Mouse (Mus musculus) A20 (cell line): ENCODE data around the gene Tdp1.
A peak's percentile ranks its signal among the peaks of the same experiment; 100 is the strongest.

Experiments used
- DNase-seq: peaks from one replicate; pipeline ENCODE4 v3.0.0-alpha.2; 2011; ENCODE audit warnings: low read depth, low spot score

Gene Tdp1

DNA sequence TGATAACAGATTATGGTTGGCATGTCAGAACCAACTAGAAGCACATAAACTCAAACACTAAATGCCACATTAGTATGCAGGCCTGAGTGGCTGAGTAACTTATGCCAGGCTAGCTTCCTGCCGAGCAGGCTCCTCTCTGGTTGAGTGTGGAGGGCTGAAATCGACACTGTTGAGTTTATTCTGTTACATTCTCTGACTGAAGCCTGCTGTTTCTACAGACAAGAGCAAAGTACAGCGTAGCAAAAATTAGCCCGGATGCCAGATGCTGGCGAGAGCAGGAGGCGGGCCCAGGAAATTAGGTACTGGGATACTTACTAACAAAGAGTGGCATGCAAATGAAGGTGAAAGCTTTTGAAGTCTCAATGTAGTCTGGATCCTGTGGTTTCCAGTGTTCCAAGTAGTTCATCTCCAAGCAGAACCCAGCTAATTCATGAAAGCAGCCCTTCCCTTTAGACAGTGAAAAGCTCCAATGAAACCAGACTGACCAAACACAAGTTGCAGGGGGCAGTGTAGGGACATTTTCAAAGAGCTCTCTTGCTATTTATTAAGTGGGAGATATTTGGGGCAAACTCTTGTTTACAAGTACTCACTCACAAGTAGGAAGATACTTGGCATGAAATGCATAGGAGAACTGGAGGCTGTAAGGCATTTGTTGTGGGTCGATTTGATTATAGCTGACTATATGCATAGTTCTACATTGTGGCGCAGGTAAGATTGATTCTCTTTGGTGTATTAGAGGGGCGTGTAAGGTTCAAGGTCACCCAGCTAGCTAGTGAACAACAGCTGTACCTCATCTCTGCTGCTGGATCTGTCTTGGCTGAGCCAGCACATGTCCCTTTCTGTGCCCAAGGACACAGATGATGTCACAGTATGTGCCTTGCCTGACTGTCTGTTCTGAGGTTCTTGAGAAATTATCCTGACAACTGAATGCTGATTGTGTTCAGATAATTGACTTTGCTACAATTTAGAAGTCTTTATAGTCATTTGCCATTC lies 74.0 kb downstream of the Tdp1 start:
- DNase-seq: no peak

- no peak for DNase-seq
Observed at GRCm38 (mm10) chr12:99959291-99959690, 75.0 kb downstream of the Tdp1 start.

DNA sequence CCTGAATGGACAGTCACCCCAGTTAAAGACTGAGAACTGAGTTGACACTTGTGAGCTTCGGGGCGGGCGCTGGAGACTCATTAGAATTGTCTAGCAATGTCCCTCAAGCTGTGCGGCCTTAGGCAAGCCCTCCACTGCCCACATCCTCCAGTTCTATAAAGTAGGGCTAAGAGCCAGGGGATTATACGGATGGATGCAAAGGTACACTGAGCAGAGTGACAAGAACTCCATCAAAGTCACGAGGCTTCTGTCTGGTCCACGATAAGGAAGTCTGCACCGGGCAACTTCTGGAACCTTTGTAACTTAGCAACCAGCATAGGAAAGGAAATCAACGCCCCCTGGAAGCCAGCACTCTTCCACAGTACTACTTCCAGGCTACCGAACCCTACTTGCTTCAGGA lies 75.6 kb downstream of the Tdp1 start:
- no peak for DNase-seq

GRCm38 (mm10) chr12:99960675-99961074 lies 76.4 kb downstream of the Tdp1 start:
- no peak for DNase-seq

DNA sequence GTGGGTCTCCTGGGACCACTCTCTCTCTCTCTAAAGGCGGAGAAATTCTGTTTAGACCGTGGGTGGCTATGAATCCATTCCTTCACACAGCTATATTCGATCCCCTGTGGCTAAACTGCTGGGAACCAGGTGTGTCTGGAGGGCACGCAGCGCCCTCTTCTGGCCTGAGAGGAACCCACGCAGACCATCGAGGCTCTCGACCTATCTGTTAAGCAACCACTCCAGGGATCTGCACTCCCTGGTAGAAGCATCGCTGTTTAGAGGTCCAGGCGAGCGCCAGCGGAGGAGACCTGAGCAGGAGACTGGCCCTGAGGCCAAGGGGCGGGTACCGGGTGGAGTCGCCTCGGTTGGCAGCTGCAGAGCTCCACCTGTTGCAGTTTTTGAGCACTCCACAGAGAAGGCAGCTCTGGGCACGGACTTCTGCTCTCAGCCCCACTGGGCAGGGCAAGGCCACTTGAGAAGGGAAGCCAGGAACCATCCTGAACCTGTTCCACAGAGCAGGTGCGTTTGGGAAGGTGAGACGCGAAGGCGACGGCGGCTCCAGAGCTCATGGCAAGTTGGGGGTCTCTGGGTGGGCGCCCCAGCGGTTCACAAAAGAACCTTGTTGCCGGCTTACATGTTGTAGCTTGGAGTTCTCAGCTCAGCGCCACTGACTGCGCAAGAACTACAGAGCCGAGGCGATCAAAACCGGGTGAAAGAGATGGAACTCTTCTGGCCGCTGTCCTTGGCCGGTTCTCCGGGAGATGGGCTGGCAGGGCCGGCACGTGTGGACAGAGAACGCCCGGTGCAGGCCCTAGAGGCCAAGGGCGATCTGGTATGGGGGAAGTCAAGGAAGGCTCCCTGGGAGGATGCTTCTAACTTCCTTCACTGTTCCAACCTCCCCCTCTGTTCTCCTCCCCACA lies 80.2 kb downstream of the Tdp1 start, which contains the start of gene Kcnk13:
Gene Kcnk13, plus strand, starts transcription at position 199 of the 902 bp plus-strand sequence.
- DNase-seq: peak; percentile 82

DNA sequence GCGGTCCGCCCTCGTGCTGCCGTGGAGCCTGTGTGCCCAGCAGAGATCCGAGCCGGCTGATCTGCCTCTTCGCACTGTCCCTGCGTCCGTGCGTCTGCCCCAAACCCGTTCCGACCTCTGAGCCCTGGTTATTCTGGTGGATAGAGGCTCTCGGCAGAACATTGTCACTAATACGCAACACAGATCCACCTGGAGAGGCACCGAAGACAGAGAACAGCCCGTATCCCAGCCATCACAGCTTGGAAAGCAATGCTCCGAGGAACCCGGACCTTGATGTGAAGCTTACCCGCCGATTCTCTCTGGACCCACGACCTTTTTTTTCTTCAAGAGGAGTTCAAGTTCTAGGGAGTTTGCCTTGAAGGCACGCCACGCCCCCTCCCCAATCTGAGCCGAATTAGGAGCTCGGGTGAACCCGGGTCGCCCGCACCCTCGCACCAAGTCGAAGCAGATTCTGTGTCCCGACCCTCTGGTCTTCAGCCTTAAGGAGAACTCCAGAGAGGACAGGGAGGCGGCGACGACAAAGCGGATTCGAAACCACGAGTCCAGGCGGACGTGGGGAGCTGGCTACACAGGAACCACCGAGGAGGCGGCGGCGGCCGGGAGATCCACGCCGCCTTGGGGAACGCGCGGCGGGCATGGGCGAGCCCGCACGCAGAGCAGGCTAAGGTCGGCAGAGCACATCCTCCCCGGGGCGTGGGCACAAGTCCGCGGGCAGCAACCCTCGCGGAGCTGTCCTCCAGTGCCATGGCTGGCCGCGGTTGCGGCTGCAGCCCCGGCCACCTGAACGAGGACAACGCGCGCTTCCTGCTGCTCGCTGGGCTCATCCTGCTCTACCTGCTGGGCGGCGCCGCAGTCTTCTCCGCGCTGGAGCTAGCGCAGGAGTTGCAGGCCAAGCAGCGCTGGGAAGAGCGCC lies 81.1 kb downstream of the Tdp1 start:
- DNase-seq: no peak

DNA sequence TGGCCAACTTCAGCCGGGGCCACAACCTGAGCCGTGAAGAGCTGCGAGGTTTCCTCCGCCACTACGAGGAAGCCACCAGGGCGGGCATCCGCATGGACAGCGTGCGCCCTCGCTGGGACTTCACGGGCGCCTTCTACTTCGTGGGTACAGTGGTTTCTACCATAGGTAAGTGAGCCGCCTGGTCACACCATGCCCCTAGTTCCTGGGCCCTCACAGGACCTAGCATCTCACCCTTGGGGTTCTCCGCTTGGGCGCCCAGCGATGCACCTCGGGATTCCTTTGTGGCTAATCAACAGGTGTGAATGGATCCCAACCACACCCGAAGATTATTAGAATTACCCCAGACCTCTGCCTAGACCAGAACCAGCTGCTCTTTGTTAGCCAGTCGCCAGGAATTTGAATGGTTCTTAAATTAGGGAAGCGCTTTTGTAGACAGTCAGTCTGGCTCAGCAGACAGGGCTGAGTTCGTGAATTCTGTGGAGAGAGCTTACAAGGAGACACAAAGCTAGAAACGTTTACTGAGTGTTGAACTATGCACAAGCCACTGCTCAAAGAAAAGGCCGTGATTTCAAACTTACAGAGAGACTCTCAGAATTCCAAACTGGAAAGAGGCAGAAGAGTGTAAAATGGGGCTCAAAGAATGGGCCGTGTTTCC lies 81.9 kb downstream of the Tdp1 start:
- DNase-seq: no peak

GRCm38 (mm10) chr12:99966881-99967363 lies 82.6 kb downstream of the Tdp1 start:
- DNase-seq: no peak

GRCm38 (mm10) chr12:99969906-99970305 lies 85.6 kb downstream of the Tdp1 start:
- no peak for DNase-seq

DNA sequence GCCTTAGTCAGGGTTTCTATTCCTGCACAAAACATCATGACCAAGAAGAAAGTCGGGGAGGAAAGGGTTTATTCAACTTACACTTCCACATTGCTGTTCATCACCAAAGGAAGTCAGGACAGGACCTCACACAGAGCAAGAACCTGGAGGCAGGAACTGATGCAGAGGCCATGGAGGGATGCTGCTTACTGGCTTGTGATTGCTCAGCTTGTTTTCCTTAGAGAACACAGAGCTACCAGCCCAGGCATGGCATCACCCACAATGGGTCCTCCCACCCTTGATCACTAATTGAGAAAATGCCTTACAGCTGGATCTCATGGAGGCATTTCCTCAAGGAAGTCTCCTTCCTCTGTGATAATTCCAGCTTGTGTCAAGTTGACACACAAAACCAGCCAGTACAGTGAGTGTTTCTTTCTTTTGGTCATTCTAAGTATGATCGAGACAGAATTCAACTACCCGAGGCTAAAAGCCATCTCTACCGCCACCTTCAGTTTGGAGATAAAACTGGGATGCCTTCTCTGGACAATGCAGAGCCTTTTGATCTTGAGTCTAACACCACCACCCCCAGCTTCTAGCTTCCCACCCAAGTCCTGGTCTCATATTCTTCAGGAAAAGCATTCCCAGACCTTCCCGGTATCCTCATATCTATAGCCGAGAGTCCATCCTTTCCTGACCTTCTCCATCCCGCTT lies 87.0 kb downstream of the Tdp1 start:
- peak; percentile 46 for DNase-seq

GRCm38 (mm10) chr12:99972825-99973224 lies 88.5 kb downstream of the Tdp1 start:
- peak; percentile 43 for DNase-seq

- DNase-seq: peak; percentile 66
Observed at GRCm38 (mm10) chr12:99973659-99974058, 89.3 kb downstream of the Tdp1 start.

GRCm38 (mm10) chr12:99979541-99979940 lies 95.2 kb downstream of the Tdp1 start:
- DNase-seq: no peak

DNA sequence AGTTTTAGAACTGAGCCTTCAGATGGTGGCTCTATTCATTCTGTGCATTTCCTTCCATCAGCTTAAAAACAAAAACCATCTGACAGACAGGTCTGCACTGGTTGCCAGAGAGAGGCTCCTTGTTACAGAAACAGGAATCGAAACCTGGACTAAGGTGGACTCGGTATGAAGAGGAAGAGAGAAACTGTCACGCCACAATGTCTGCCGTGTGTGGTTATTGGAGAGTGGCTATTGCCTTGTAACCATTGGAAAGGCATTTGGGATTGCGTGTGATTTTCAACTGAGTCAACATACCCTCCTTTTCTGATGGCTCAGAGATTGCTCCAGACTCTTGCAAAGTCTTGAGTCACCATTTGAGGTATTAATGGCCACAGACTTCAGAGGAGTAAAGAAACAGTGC lies 102.5 kb downstream of the Tdp1 start:
- DNase-seq: peak; percentile 82

- no peak for DNase-seq
Observed at GRCm38 (mm10) chr12:99988144-99988543, 103.8 kb downstream of the Tdp1 start.

- DNase-seq: no peak
Observed at GRCm38 (mm10) chr12:99992362-99992862, 108.1 kb downstream of the Tdp1 start.

DNA sequence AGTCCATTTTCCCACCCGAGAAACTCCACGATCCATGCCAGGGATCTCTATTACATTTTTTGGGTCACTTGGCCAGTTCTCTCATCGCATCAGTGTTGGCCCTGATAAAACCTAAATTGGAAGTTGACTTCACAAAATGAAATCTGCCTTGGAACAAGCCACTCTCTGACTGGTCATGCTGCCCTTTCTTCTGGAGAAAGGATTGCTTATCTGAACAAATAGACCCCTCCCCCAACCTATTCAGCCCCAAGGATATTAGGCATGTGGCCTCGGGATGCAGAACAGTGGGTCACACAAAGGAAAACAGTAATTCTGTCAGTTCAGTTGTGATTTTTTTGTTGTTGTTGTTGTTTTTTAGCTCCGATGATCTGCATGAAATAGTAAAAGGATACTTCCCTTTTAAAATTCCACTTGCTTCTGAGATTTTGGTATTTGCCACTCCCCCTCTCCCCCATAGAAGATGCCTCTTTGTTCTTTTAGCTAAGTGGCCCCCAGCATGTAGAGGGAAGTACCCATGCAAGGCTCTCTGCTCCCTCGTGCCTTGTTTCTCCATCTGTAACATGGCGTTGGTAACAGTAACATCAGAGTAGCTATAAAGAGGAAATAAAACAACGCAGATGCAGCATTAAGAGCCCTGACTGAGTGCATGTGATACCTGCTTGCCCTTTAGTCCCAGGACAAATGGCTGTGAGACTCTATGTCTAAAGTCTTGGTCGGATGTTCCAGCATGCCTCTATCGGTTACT lies 109.0 kb downstream of the Tdp1 start:
- no peak for DNase-seq

GRCm38 (mm10) chr12:99995951-99996350 lies 111.6 kb downstream of the Tdp1 start:
- DNase-seq: no peak

DNA sequence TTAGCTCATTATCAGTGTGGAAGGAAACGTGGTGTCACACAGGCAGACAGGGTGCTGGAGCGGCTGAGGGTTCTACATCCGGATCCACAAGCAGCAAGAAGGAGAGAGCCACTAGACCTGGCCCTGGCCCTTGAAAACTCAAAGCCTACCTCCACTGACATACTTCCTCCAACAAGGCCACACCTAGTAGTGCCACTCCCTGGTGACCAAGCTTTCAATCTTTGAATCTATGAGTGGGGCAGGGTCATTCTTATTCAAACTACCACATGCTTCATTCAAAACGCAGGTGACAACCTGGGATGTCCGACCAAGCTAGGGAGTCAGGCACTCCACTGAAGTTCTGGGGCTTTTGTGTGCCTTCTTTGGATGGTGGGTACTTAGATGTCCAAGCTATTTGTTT lies 115.4 kb downstream of the Tdp1 start:
- no peak for DNase-seq
